Mouse (Mus musculus) layer of hippocampus, adult 2 months (tissue): ENCODE measurements around the gene Bbx. TPM values are rescaled to one million over a fixed set of nuclear protein-coding genes. Genes with fewer than 3 reads are reported as not detected.

Experiments used
- DNase-seq, 2 experiments: peaks; one replicate each; pipeline ENCODE4 v3.0.0; 2022; ENCODE audit warnings: low spot score in 2 of 2
- H3K27ac ChIP-seq: fragments of 200-600 bp; 2 replicates; pipeline ENCODE4 v1.8.1; 2022
- H3K4me3 ChIP-seq: fragments of 200-600 bp; 2 replicates; pipeline ENCODE4 v1.8.1; 2022; ENCODE audit warnings: mild to moderate bottlenecking
- CTCF ChIP-seq: fragments of 200-600 bp; conservative IDR thresholded peaks from 2 replicates; pipeline ENCODE4 v1.8.1; 2022; ENCODE audit warnings: antibody characterized with exemption, mild to moderate bottlenecking, moderate library complexity
- long read RNA-seq, 2 experiments: library from polyadenylated mRNA; stranded (forward); transcript quantifications; one replicate each; pipeline ENCODE4 v2.0.0; 2021; ENCODE audit warnings: borderline mapping rate in 2 of 2
- total RNA-seq, 2 experiments: library from RNA; stranded (reverse); gene quantifications; 2 replicates each; pipeline ENCODE4 v1.2.3; 2021

Gene Bbx
- total RNA-seq, result 10 to 100 TPM; 27.5 to 28.4 TPM
- long read RNA-seq, experiment 1, partial matches to known transcripts, result 1 of 3 reads
- long read RNA-seq, experiment 1, other reads (novel, unspliced or antisense), result 2 of 3 reads
- long read RNA-seq, experiment 2, partial matches to known transcripts, result 0 of 2 reads
- long read RNA-seq, experiment 2, other reads (novel, unspliced or antisense), result 2 of 2 reads

- TF ChIP-seq CTCF, result peak; percentile 38
- Histone ChIP-seq H3K27ac (peak within 1 kb of the TSS; percentile 97), H3K4me3 (peak within 1 kb of the TSS; percentile 97)
- peak; percentile 96 for DNase-seq
Observed at GRCm38 (mm10) chr16:50432062-50432878, at the start of gene Bbx. TSS of gene Bbx (minus strand) at chr16:50432390.

- no peak for DNase-seq
- Histone ChIP-seq H3K27ac (no peak overlapping the region), H3K4me3 (no peak overlapping the region)
- TF ChIP-seq CTCF, result no peak
Observed at GRCm38 (mm10) chr16:50481892-50482291, 49.7 kb upstream of the Bbx start.

- DNase-seq, result no peak
- no peak for TF ChIP-seq CTCF
- Histone ChIP-seq H3K27ac (no peak overlapping the region), H3K4me3 (no peak overlapping the region)
Observed at GRCm38 (mm10) chr16:50481341-50481740, 49.2 kb upstream of the Bbx start.

GRCm38 (mm10) chr16:50478695-50479094 lies 46.5 kb upstream of the Bbx start:
- no peak for TF ChIP-seq CTCF
- Histone ChIP-seq H3K4me3 (no peak overlapping the region), H3K27ac (no peak overlapping the region)
- DNase-seq, result no peak

- H3K27ac ChIP-seq, result no peak overlapping the region
- no peak overlapping the region for H3K4me3 ChIP-seq
- DNase-seq, result no peak
- no peak for TF ChIP-seq CTCF
Observed at GRCm38 (mm10) chr16:50477628-50478027, 45.4 kb upstream of the Bbx start.

GRCm38 (mm10) chr16:50462226-50462870 lies 30.2 kb upstream of the Bbx start:
- no peak overlapping the region for H3K4me3 ChIP-seq
- no peak for DNase-seq
- TF ChIP-seq CTCF, result no peak
- no peak overlapping the region for H3K27ac ChIP-seq

- no peak for DNase-seq
- no peak overlapping the region for H3K27ac ChIP-seq
- TF ChIP-seq CTCF, result no peak
- H3K4me3 ChIP-seq, result no peak overlapping the region
Observed at GRCm38 (mm10) chr16:50459146-50459545, 27.0 kb upstream of the Bbx start.

- Histone ChIP-seq H3K27ac (no peak overlapping the region), H3K4me3 (no peak overlapping the region)
- no peak for TF ChIP-seq CTCF
- no peak for DNase-seq
Observed at GRCm38 (mm10) chr16:50456053-50456452, 23.9 kb upstream of the Bbx start.

- DNase-seq, result no peak
- Histone ChIP-seq H3K27ac (no peak overlapping the region), H3K4me3 (no peak overlapping the region)
- no peak for TF ChIP-seq CTCF
Observed at GRCm38 (mm10) chr16:50449086-50449485, 16.9 kb upstream of the Bbx start.

GRCm38 (mm10) chr16:50445014-50445413 lies 12.8 kb upstream of the Bbx start:
- Histone ChIP-seq H3K4me3 (no peak overlapping the region), H3K27ac (no peak overlapping the region)
- TF ChIP-seq CTCF, result no peak
- no peak for DNase-seq

- TF ChIP-seq CTCF, result no peak
- no peak overlapping the region for H3K4me3 ChIP-seq
- DNase-seq, result no peak
- no peak overlapping the region for H3K27ac ChIP-seq
Observed at GRCm38 (mm10) chr16:50438816-50439215, 6.6 kb upstream of the Bbx start.

GRCm38 (mm10) chr16:50437788-50438187 lies 5.6 kb upstream of the Bbx start:
- DNase-seq, result no peak
- TF ChIP-seq CTCF, result no peak

GRCm38 (mm10) chr16:50437331-50437730 lies 5.1 kb upstream of the Bbx start:
- no peak for DNase-seq
- Histone ChIP-seq H3K27ac (no peak overlapping the region), H3K4me3 (no peak overlapping the region)
- TF ChIP-seq CTCF, result no peak

More at GRCm38 (mm10) chr16:50437788-50438187, 5.6 kb upstream of the Bbx start:
- H3K4me3 ChIP-seq, result no peak overlapping the region
- no peak overlapping the region for H3K27ac ChIP-seq
